Mouse (Mus musculus): ENCODE data around the gene Arf1.

Gene Arf1

DNA sequence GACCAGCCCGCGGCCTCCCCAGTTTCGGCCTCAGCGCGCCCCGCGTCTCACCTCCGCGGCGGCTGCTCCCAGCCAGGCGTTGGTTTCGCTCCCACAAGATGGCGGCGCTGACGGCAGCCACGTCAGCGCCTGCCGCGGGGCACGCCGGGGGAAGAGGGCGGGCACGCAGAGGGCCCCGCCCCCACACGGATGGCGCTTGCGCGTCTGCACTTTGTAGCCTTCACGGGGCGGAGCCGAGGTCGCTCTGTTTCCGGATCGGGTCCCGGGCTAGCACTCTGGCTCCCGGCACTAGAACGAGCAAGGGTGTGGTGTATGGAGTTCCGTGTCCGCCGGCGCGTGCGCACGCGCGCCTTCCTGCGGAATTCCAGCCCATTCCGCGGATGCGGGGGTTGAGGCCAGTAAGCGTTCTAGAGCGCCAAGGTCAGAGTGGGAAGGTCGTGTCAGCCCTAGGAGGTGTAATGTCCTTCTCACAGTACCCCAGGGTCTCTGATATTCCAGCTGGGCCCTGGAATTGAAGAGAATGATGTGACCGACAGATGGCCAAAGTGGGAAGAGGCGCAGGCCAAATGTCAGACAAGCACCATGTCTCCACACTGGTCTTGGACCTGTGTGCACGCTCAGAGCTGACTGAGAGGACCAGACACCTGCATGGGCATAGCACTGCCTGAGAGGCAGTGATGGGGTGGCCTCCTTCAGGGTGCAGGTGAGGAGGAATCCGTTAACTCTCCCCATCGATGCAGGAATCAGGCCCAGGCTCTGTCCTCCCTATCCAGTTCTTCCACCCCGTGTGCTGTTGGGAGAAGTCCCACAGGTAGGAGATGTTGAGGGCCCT lies at the start of gene Arf1:
TSS of gene Arf1 (minus strand) at position 149 of the 832 bp plus-strand sequence.
- peak; percentile 91 to 96 for DNase-seq (ENCODE audit: low spot score in 2 of 2)

DNA sequence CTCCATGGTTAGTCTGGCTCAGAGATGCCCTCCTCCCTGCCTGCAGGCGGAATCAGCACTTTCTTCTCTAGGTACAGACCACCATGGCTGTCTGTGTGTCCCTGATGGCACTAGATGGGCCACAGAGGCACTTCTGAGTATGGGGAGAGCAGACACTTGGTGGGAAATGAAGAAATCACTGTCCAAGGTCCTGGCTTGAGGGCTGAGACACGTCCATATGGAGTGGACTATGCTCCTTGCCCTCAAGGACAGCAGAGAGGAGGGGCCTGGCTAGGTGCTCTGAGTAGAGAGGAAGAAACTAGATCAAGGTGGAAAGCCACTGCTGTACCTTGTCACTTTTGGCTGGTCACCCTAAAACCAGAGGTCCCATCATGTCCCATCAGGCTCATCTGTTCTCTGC lies 48.8 kb upstream of the Arf1 start:
- DNase-seq (ENCODE audit: low spot score in 2 of 2) = no peak

DNA sequence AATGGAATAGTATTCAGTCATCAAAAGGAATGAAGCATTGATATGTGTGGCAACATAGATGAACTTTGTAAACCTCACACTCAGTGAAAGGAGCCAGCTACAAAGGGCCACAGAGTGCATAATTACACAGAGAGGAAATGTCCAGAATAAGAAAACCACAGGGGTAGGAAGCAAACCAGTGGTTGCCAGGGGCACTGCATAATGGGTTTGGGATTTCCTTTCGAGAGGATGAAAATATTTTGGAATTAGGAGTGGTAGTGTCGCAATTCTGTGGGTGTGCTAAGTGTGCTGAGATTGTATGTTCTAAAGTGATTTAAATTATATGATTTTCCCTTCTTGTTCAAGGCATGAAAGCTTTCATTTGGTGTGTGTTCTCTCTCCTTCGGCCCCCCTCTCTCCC lies 46.1 kb upstream of the Arf1 start:
- no peak for DNase-seq (ENCODE audit: low spot score in 2 of 2)

DNA sequence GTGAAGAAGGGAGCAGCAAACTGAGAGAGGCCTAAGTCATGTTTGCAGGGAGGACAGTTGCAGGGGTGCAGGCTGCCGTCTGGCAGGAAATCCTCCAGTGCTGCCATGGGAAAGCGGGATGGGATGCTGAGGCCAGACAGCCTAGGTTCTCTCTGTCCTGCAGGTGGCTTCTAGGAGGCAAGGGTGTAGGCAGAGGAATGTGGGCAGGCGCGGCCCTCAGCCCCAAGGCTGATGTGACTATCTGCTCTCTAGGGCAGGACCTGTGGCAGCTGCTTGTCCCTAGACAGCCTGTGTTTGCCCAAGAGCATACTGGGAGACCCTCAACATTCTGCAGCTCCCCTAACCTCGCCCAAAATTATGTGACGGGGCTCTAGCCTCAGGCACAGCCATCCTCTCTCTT lies 38.7 kb upstream of the Arf1 start:
- no peak for DNase-seq (ENCODE audit: low spot score in 2 of 2)

GRCm38 (mm10) chr11:59265154-59265813 lies 37.2 kb upstream of the Arf1 start:
- DNase-seq (ENCODE audit: low spot score in 2 of 2) = no peak

- DNase-seq (ENCODE audit: low spot score in 2 of 2) = no peak
Measured at GRCm38 (mm10) chr11:59264593-59264992, 36.5 kb upstream of the Arf1 start.

- DNase-seq (ENCODE audit: low spot score in 2 of 2) = no peak
Measured at GRCm38 (mm10) chr11:59263870-59264563, 35.9 kb upstream of the Arf1 start.

DNA sequence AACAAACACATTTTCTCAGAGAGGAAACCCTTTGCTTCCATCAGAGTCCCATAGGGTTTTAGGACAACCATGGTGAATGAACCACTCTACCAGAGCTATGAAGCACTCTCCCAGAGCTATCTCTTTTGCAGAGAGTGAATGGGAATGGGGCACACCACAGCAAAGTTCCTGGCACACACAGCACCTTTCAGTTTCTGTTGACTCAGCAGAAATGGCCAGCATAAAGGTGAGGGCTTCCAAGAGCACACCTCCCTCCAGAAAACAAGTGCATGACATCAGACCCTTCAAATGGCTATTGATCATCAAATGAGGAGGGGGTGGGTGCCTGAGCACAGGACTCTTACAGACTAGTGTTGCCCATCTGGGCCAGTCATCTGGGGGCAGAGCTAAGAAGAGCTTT lies 34.2 kb upstream of the Arf1 start:
- no peak for DNase-seq (ENCODE audit: low spot score in 2 of 2)

- no peak for DNase-seq (ENCODE audit: low spot score in 2 of 2)
Measured at GRCm38 (mm10) chr11:59260706-59261493, 32.8 kb upstream of the Arf1 start.

DNA sequence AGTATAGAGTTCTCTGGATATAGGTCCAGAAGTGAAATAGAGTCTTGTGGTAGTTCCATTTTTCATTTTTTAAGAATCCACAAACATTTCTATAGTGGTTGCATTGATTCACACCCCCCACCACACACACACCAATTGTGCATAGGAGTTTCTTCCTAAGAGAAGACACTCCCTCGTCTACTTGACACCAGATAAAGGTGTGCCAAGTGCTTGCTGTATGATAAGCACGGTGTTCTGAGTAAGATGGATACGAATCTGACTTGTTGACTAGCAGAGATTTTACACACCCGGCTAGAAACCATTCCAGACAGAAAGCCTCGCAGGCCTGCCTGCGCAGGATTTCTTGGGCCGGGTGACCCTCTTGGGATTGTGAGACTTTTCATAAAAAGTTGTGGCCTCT lies 31.6 kb upstream of the Arf1 start:
- DNase-seq (ENCODE audit: low spot score in 2 of 2) = no peak

- no peak for DNase-seq (ENCODE audit: low spot score in 2 of 2)
Measured at GRCm38 (mm10) chr11:59248101-59248500, 20.0 kb upstream of the Arf1 start.

- no peak for DNase-seq (ENCODE audit: low spot score in 2 of 2)
Measured at GRCm38 (mm10) chr11:59243856-59244255, 15.8 kb upstream of the Arf1 start.

- DNase-seq (ENCODE audit: low spot score in 2 of 2) = no peak
Measured at GRCm38 (mm10) chr11:59241841-59242240, 13.8 kb upstream of the Arf1 start.

GRCm38 (mm10) chr11:59239796-59240195 lies 11.7 kb upstream of the Arf1 start:
- no peak for DNase-seq (ENCODE audit: low spot score in 2 of 2)

GRCm38 (mm10) chr11:59239428-59239785 lies 11.3 kb upstream of the Arf1 start:
- DNase-seq (ENCODE audit: low spot score in 2 of 2) = no peak

GRCm38 (mm10) chr11:59238525-59239427 lies 10.7 kb upstream of the Arf1 start:
- peak in 1 of 2 experiments; percentile 46 for DNase-seq (ENCODE audit: low spot score in 2 of 2)

GRCm38 (mm10) chr11:59232797-59233196 lies 4.7 kb upstream of the Arf1 start:
- no peak for DNase-seq (ENCODE audit: low spot score in 2 of 2)

- DNase-seq (ENCODE audit: low spot score in 2 of 2) = no peak
Measured at GRCm38 (mm10) chr11:59230144-59230760, 2.2 kb upstream of the Arf1 start.

DNA sequence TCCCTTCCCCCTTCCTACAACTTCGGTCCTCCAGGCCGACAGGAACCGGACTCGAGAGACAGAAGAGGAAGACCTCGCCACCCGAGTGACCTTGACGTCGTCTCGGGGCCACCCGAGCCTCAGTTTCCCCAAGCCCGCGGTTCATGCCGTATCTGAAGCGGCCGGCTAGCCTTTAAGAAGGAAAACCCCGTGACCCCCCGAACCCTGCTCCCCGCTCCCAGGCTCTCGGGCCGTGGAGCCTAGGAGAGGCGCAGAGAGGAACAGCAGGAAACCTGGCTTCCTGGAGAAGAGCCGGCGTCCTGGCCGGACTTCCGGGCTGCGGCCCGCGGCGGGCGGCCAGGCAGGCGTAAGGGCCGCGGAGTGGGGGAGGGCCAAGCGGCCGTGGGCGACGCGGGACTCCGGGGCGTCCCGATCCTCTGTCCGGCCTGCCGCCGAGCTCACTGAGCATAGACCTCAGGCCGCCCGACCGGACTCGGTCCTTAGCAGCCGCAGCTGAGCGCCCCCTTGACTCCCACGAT lies 407 bp downstream of the Arf1 start:
- no peak for DNase-seq (ENCODE audit: low spot score in 2 of 2)
